Mouse (Mus musculus) cortical plate, adult 2 months (tissue): ENCODE measurements around the gene Dtd1. TPM values are rescaled to one million over a fixed set of nuclear protein-coding genes. Genes with fewer than 3 reads are reported as not detected.
A peak's percentile ranks its signal among the peaks of the same experiment; 100 is the strongest.

Experiments used
- H3K27ac ChIP-seq: fragments of 200-500 bp; 2 replicates; pipeline ENCODE4 v1.5.1; 2012; ENCODE audit warnings: low read length, control low read depth, inconsistent platforms; ENCODE audit not compliant: insufficient read depth
- H3K4me1 ChIP-seq: fragments of 200-500 bp; 2 replicates; pipeline ENCODE4 v1.6.1; 2011; ENCODE audit warnings: low read length; ENCODE audit not compliant: control insufficient read depth, insufficient read depth
- H3K4me3 ChIP-seq: fragments of 200-500 bp; 2 replicates; pipeline ENCODE4 v1.5.1; 2011; ENCODE audit warnings: mild to moderate bottlenecking, low read length, control low read depth; ENCODE audit not compliant: insufficient read depth
- CTCF ChIP-seq: fragments of 200-500 bp; IDR thresholded peaks from 2 replicates; pipeline ENCODE4 v1.5.1; 2011; ENCODE audit warnings: mild to moderate bottlenecking, control low read depth, low read length; ENCODE audit not compliant: insufficient read depth; ENCODE audit errors: extremely low read depth
- POLR2A ChIP-seq: fragments of 200-500 bp; IDR thresholded peaks from 2 replicates; pipeline ENCODE4 v1.6.1; 2011; ENCODE audit warnings: mild to moderate bottlenecking, low read length, control low read depth; ENCODE audit not compliant: insufficient read depth; ENCODE audit errors: extremely low read depth
- polyA plus RNA-seq: library from polyadenylated mRNA; depleted of rRNA; stranded (reverse); fragments of >200 nt; gene quantifications from 2 replicates; pipeline ENCODE4 v1.2.3, GENCODE M21; 2012

Gene Dtd1
- polyA plus RNA-seq, 1 experiment = 61.9 TPM

- Histone ChIP-seq H3K27ac (no peak overlapping the region), H3K4me3 (no peak overlapping the region), H3K4me1 (no peaks in the 10 kb centered on the region; the same call in 1 of the 2 replicates)
- TF ChIP-seq CTCF (peak; percentile 39; the same call in 1 of the 2 replicates), POLR2A (no peak)
Observed at GRCm38 (mm10) chr2:144638719-144639118, 39.0 kb downstream of the Dtd1 start.

GRCm38 (mm10) chr2:144640101-144640500 is 40.4 kb downstream of the Dtd1 start:
- Histone ChIP-seq H3K27ac (no peak overlapping the region), H3K4me1 (no peaks in the 10 kb centered on the region; the same call in 1 of the 2 replicates), H3K4me3 (no peak overlapping the region)
- no peak for TF ChIP-seq POLR2A
- TF ChIP-seq CTCF = no peak

GRCm38 (mm10) chr2:144641991-144642390 is 42.3 kb downstream of the Dtd1 start:
- TF ChIP-seq POLR2A = no peak
- no peak for TF ChIP-seq CTCF
- Histone ChIP-seq H3K4me1 (peaks cover 2% of the 10 kb centered on the region; the same call in 1 of the 2 replicates), H3K4me3 (no peak overlapping the region), H3K27ac (no peak overlapping the region)

GRCm38 (mm10) chr2:144646360-144646759 is 46.7 kb downstream of the Dtd1 start:
- H3K4me3 ChIP-seq = no peak overlapping the region
- H3K4me1 ChIP-seq = 0 out of 2 replicates have a peak, but pooled peaks cover 2% of the 10 kb centered on the region
- no peak for TF ChIP-seq POLR2A
- H3K27ac ChIP-seq = no peak overlapping the region

GRCm38 (mm10) chr2:144647151-144647550 is 47.5 kb downstream of the Dtd1 start:
- H3K4me3 ChIP-seq = no peak overlapping the region
- H3K27ac ChIP-seq = no peak overlapping the region
- 0 out of 2 replicates have a peak, but pooled peaks cover 2% of the 10 kb centered on the region for H3K4me1 ChIP-seq
- TF ChIP-seq CTCF = no peak
- TF ChIP-seq POLR2A = no peak

- Histone ChIP-seq H3K27ac (no peak overlapping the region), H3K4me3 (no peak overlapping the region), H3K4me1 (0 out of 2 replicates have a peak, but pooled peaks cover 2% of the 10 kb centered on the region)
- no peak for TF ChIP-seq POLR2A
Observed at GRCm38 (mm10) chr2:144649960-144650359, 50.3 kb downstream of the Dtd1 start.

- Histone ChIP-seq H3K4me1 (peaks cover 3% of the 10 kb centered on the region), H3K27ac (no peak overlapping the region), H3K4me3 (no peak overlapping the region)
- TF ChIP-seq POLR2A (no peak), CTCF (no peak)
Observed at GRCm38 (mm10) chr2:144652841-144653240, 53.1 kb downstream of the Dtd1 start.

GRCm38 (mm10) chr2:144655307-144655706 is 55.6 kb downstream of the Dtd1 start:
- no peak overlapping the region for H3K27ac ChIP-seq
- TF ChIP-seq POLR2A (no peak), CTCF (no peak)
- H3K4me1 ChIP-seq = peaks cover 3% of the 10 kb centered on the region
- H3K4me3 ChIP-seq = no peak overlapping the region

GRCm38 (mm10) chr2:144668507-144668906 is 68.8 kb downstream of the Dtd1 start:
- Histone ChIP-seq H3K4me1 (no peaks in the 10 kb centered on the region), H3K4me3 (no peak overlapping the region), H3K27ac (no peak overlapping the region)
- TF ChIP-seq POLR2A = no peak
- no peak for TF ChIP-seq CTCF

- H3K4me1 ChIP-seq = no peaks in the 10 kb centered on the region
- TF ChIP-seq POLR2A = no peak
- no peak for TF ChIP-seq CTCF
- H3K4me3 ChIP-seq = no peak overlapping the region
Observed at GRCm38 (mm10) chr2:144670289-144670930, 70.7 kb downstream of the Dtd1 start.

GRCm38 (mm10) chr2:144672397-144672796 is 72.7 kb downstream of the Dtd1 start:
- TF ChIP-seq CTCF = no peak
- no peak for TF ChIP-seq POLR2A
- H3K27ac ChIP-seq = no peak overlapping the region
- H3K4me1 ChIP-seq = peaks cover 3% of the 10 kb centered on the region; the same call in 1 of the 2 replicates
- H3K4me3 ChIP-seq = no peak overlapping the region

More at GRCm38 (mm10) chr2:144670289-144670930, 70.7 kb downstream of the Dtd1 start:
- H3K27ac ChIP-seq = no peak overlapping the region
